Mouse (Mus musculus) cerebellum, adult 2 months (tissue): Measurements from ENCODE around the gene Scn7a. TPM values are rescaled to one million over a fixed set of nuclear protein-coding genes. Genes with fewer than 3 reads are reported as not detected.
A peak's percentile ranks its signal among the peaks of the same experiment; 100 is the strongest.

ENCODE experiments used
- DNase-seq, 2 experiments: peaks; one replicate each; pipeline ENCODE4 v3.0.0; 2021
- H3K27ac ChIP-seq: fragments of 200-500 bp; 2 replicates; pipeline ENCODE4 v1.5.1; 2012; ENCODE audit warnings: low read length, control low read depth, inconsistent platforms; ENCODE audit not compliant: insufficient read depth
- H3K27me3 ChIP-seq: fragments of 200-500 bp; 2 replicates; pipeline ENCODE4 v1.6.1; 2012; ENCODE audit warnings: inconsistent platforms, mild to moderate bottlenecking, low read length, moderate library complexity; ENCODE audit not compliant: control insufficient read depth, insufficient read depth
- H3K4me1 ChIP-seq: fragments of 200-500 bp; 2 replicates; pipeline ENCODE4 v1.6.1; 2011; ENCODE audit warnings: low read length; ENCODE audit not compliant: control insufficient read depth, insufficient read depth
- H3K4me3 ChIP-seq: fragments of 200-500 bp; replicated peaks from 2 replicates; pipeline ENCODE3; 2011; ENCODE audit warnings: mild to moderate bottlenecking, low read depth, low read length, control low read depth; ENCODE audit not compliant: insufficient read depth
- CTCF ChIP-seq: fragments of 200-500 bp; IDR thresholded peaks from 2 replicates; pipeline ENCODE4 v1.5.1; 2011; ENCODE audit warnings: low read depth, mild to moderate bottlenecking, control low read depth, low read length, moderate library complexity, borderline replicate concordance; ENCODE audit not compliant: insufficient read depth
- POLR2A ChIP-seq: fragments of 200-500 bp; IDR thresholded peaks from 2 replicates; pipeline ENCODE4 v1.6.1; 2011; ENCODE audit warnings: low read length, control low read depth, borderline replicate concordance; ENCODE audit not compliant: insufficient read depth
- WGBS: fragments of 180-500 bp; shearing (Covaris S2); methylation state at CpG from one replicate; pipeline ENCODE4 v1.1.7; 2018; 5-methylcytosine and 5-hydroxymethylcytosine counted together
- polyA plus RNA-seq: library from polyadenylated mRNA; depleted of rRNA; stranded (reverse); fragments of >200 nt; gene quantifications from 2 replicates; pipeline ENCODE4 v1.2.3, GENCODE M21; 2012

The Scn7a gene
- polyA plus RNA-seq, 1 experiment, result 0.43 TPM

DNA sequence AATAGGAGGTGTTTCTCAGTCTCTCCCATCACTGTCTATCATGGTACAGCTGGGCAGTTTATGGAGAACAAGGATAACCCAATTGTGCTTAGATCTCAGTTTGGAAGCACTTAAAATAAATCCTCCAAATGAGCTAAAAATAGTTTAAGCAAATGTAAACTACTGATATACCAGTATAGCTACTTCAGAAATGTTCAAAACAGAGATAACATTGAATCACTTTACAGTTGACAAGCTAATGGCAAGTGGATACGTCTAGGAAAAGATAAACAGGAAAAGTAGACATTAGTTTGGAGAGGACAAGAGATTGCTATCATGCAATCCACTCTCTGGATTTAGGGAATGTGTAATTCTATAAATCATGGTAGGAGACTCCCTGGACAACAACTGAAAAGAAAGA, 19.5 kb downstream of the Scn7a start:
- Histone ChIP-seq H3K27me3 (no peaks in the 10 kb centered on the region), H3K4me3 (no peak overlapping the region), H3K4me1 (no peaks in the 10 kb centered on the region), H3K27ac (no peak overlapping the region)
- DNase-seq, result no peak
- 88% methylated on average over 1 of the region's 1 CpGs for WGBS
- TF ChIP-seq POLR2A (no peak), CTCF (no peak)

DNA sequence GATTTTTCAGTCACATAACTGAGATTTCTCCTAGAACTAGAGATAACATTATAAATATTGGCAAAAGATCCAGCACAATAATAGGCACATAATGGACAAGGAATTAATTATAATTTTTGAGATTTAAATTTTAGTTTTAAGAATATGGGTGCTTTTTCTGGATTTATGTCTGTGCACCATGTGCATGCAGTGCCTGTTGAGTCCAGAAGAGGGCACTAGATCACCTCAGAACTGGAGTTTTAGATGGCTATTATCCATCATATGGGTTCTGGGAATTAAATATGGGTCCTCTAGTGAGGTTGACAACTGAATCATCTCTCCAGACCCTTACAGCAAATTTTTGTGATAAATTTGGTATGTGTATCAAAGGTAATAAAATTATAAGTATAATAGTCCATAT, 21.8 kb downstream of the Scn7a start:
- TF ChIP-seq POLR2A, result no peak
- no peak for TF ChIP-seq CTCF
- Histone ChIP-seq H3K4me3 (no peak overlapping the region), H3K27ac (no peak overlapping the region), H3K27me3 (no peaks in the 10 kb centered on the region), H3K4me1 (no peaks in the 10 kb centered on the region)
- DNase-seq, result no peak

DNA sequence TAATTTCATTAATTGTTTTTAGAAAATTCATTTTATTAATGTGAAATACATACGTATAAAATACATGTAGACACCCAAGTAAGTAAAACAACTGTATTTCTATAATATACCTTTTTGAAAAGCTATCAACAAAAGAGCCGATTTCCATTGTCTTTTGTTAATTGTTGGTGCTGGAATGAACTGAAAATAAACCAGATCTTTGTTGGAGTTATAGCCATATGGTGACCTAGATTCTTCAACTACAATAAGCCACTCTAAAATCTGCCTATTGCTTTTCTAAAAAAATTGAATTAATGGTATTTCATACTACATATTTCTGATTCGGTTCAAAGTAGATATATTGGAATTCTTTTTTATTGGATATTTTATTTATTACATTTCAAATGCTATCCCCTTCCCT, 56.7 kb downstream of the Scn7a start:
- H3K27me3 ChIP-seq, result no peaks in the 10 kb centered on the region
- H3K27ac ChIP-seq, result no peak overlapping the region
- peaks cover 4% of the 10 kb centered on the region; the same call in 1 of the 2 replicates for H3K4me1 ChIP-seq
- no peak overlapping the region for H3K4me3 ChIP-seq
- peak in 1 of 2 experiments; percentile 24 for DNase-seq
- TF ChIP-seq POLR2A (no peak), CTCF (no peak)
- 56% methylated on average over 3 of the region's 3 CpGs for WGBS

DNA sequence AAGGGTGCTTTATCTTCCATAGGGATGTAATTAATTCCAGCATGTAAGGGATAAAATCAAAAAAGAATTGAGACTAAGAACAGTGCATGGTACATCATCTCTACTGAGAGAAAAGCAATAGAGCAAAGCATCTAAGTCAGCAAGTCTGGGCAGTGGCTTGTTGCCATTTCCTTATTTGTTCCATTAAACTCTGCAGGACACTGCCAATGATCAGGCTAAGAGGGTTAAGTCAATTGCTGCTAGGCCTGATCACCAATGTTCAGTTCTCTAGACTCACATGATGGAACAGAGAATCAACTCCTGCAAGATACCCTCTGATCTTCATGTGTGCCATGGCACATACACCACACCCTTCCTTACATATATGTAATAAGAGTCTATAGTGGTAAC, 57.1 kb downstream of the Scn7a start:
- Histone ChIP-seq H3K4me1 (peaks cover 4% of the 10 kb centered on the region; the same call in 1 of the 2 replicates), H3K27me3 (no peaks in the 10 kb centered on the region), H3K4me3 (no peak overlapping the region), H3K27ac (no peak overlapping the region; the same call in 1 of the 2 replicates)
- TF ChIP-seq POLR2A (no peak), CTCF (no peak)
- DNase-seq, result peak; percentile 28 to 50

DNA sequence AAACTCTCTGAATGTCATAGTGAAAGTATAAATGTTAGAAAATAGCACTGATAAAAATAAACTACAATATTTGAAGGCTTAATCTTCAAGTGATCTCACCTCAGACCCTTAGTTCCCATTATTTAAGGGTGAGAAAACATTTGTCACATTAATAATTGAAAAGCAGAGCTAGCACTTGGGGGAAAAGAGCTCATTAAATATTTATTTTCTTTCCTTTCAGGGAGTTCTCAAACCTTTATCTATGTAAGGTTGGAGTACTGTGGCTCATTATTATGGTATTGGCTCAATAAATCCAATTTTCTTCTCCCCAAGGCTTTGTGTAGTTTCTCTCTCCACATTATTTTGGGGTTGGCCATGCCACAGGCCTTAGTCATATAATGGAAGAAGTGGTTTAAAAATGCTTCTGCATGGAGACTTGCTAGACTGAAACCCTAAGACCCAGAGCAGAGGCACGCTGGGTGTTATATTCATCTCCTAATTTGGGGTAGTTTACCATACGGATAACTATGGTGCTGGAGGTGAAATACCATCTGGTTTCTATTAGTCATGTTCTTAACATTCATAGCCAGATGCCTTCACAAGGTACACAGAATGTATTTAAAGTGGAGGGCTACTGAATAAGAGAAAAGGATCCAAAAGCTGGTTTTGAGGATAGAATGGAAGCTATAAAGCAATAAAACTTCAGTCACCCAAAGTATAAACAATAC, 57.7 kb downstream of the Scn7a start:
- TF ChIP-seq POLR2A, result no peak
- no peak for TF ChIP-seq CTCF
- Histone ChIP-seq H3K4me3 (no peak overlapping the region), H3K4me1 (peaks cover 4% of the 10 kb centered on the region; the same call in 1 of the 2 replicates), H3K27me3 (no peaks in the 10 kb centered on the region), H3K27ac (no peak overlapping the region)
- DNase-seq, result peak in 1 of 2 experiments; percentile 14
- 43% methylated on average over 2 of the region's 2 CpGs for WGBS

DNA sequence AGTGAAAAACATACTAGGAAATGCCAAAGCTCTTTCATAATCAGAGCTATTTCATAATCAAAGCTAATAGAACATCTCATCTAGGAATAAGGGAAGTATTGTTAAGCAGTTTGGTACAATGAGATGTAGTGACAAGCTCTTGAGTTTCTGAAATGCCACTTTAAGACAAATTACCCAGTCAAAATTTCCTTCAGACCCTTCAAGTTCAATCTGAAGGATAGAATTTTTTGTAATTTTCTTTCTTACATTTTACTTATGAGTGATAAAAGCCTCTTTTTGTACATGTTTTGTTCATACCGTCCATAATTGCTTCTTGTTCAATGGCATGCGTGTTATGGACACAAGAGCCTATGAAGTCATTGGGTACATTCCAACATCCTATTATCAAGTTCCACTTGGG, 72.6 kb downstream of the Scn7a start:
- TF ChIP-seq POLR2A, result no peak
- no peak for TF ChIP-seq CTCF
- Histone ChIP-seq H3K27ac (no peak overlapping the region), H3K4me1 (no peaks in the 10 kb centered on the region), H3K4me3 (no peak overlapping the region), H3K27me3 (no peaks in the 10 kb centered on the region)
- DNase-seq, result no peak
- WGBS, result 80% methylated on average over 2 of the region's 2 CpGs

DNA sequence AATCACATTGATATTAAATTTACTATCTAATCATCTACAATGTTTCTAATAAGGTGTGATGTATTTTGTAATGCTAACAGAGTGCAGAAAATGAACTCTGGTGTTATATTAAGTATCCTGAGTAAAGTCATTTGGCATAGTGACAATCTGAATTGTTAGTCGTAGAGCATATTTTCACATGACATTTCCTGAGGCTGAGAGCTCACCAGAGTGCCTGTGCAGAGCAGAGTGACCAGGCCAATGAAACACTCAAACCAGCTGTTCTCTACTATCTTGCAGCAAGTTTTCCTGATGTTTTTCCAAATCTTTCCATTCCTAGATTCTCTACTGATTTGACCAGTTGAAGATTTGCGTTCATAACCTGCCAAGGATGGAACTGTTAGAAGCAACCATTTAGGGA, 92.4 kb downstream of the Scn7a start:
- H3K27ac ChIP-seq, result no peak overlapping the region
- WGBS, result 62% methylated on average over 2 of the region's 2 CpGs
- H3K4me3 ChIP-seq, result no peak overlapping the region
- TF ChIP-seq POLR2A (no peak), CTCF (no peak)
- no peaks in the 10 kb centered on the region for H3K27me3 ChIP-seq
- DNase-seq, result no peak
- H3K4me1 ChIP-seq, result no peaks in the 10 kb centered on the region

DNA sequence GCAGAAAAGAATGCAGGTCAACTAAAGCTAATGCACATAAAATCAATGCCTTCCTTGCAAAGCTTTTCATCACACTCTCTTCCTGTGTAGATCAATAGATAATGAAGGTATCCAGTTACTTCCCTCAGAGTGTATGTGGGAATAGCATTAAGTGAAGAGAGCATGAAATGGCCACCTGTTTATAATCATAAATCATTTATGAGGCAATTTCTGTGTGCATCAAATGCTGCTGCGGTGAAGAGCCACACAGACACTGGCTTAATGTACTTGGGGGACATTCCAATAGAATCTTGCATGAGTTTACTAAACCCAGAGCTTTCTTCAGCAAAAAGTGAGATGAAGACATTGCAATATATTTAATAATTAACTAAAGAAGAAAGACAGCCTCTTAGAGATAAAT, 122.7 kb downstream of the Scn7a start:
- no peak overlapping the region for H3K4me3 ChIP-seq

More for the DNA sequence above, 122.7 kb downstream of the Scn7a start:
- H3K27me3 ChIP-seq, result no peaks in the 10 kb centered on the region
- no peak for DNase-seq
- H3K27ac ChIP-seq, result no peak overlapping the region
- no peaks in the 10 kb centered on the region for H3K4me1 ChIP-seq
- 60% methylated on average over 1 of the region's 1 CpGs for WGBS
- no peak for TF ChIP-seq POLR2A
